Mouse (Mus musculus) B cell, adult 67 days (primary cell): ENCODE measurements around the gene Mrgpra6. TPM values are rescaled to one million over a fixed set of nuclear protein-coding genes. Genes with fewer than 3 reads are reported as not detected.

Experiments
- total RNA-seq, 2 experiments: library from RNA; stranded (reverse); gene quantifications; 4 replicates each; pipeline ENCODE4 v1.2.4; 2023

Mrgpra6 gene
- not detected for total RNA-seq

GRCm38 (mm10) chr7:47204830-47205229 is at the start of gene Mrgpra6:
Gene Mrgpra6 (minus strand): TSS chr7:47204920.

GRCm38 (mm10) chr7:47252770-47253169 is 48.0 kb upstream of the Mrgpra6 start, which contains the start of gene Mrgpra9:
Gene Mrgpra9 (minus strand): TSS chr7:47252848.

Other genes with a start within 250 kb of the Mrgpra6 start
- gene Uevld, start 246.4 kb downstream of the Mrgpra6 start, total RNA-seq, result 10 to 100 TPM in 1 of 2 experiments, 1 to 10 TPM in 1; 7.3 to 11.6 TPM
- not detected for gene Gm9999, start 221.3 kb downstream of the Mrgpra6 start, total RNA-seq
- 10 to 100 TPM; 90.3 to 95.4 TPM for gene Spty2d1, start 196.5 kb downstream of the Mrgpra6 start, total RNA-seq
- gene Tmem86a, start 154.3 kb downstream of the Mrgpra6 start, total RNA-seq, result 1 to 10 TPM; 4.4 to 5.1 TPM
- not detected for gene Ptpn5, start 71.2 kb downstream of the Mrgpra6 start, total RNA-seq
- gene Mrgpra9, start 47.9 kb upstream of the Mrgpra6 start, total RNA-seq, result not detected
- gene Mrgpra1, start 149.3 kb upstream of the Mrgpra6 start, total RNA-seq, result not detected
- not detected for gene Mrgpra2a, start 247.2 kb upstream of the Mrgpra6 start, total RNA-seq